In genomic region chr12:26071610-26072009, GRCm38 (mm10) we compare ENCODE assay signal across 8 mouse cellular contexts.
DNase-seq lines count a peak whose midpoint lies in the region; ATAC-seq and TF ChIP-seq lines count a peak whose summit lies in the region.

No protein-coding gene starts in this region.

- no peak for TF ChIP-seq EP300 in CH12.LX (IDR thresholded peaks at IDR 0.05; ENCODE audit: low read length)

- peak; percentile 84 for TF ChIP-seq RAD21 in CH12.LX (IDR thresholded peaks at IDR 0.05; ENCODE audit: low read depth, low read length)

- H3K27me3 ChIP-seq in CH12.LX (replicated peaks): no peaks in the 10 kb centered on the region

- H3K4me3 ChIP-seq in CH12.LX (replicated peaks in 1 of 3; ENCODE audit: low read depth in 2 of 3, low read length in 2 of 3, poor library complexity in 1 of 3): no peak overlapping the region

- peak; percentile 47 to 79 for TF ChIP-seq CTCF in CH12.LX (conservative IDR thresholded peaks at IDR 0.05 in 1 of 2, IDR thresholded peaks at IDR 0.05 in 1 of 2; ENCODE audit: low read depth in 2 of 2, low read length in 2 of 2)

- no peak for TF ChIP-seq POLR2A in CH12.LX (IDR thresholded peaks at IDR 0.05; ENCODE audit: low read depth, low read length)

- ATAC-seq in erythroblast, adult 5-6 weeks (replicated peaks; ENCODE audit: low FRiP score, poor library complexity, severe bottlenecking): no peak

- H3K27ac ChIP-seq in CH12.LX (ENCODE audit: insufficient read depth, low read depth): no peak overlapping the region

- in situ Hi-C loops in CH12.LX (cut with MboI; ENCODE audit: low pct_ligation_motif_present, low pct_unique_long_range_greater_than_20kb, low sequenced_read_pairs): loop anchor here (10.0 kb wide), 1 partner anchor 977 kb away; the partner anchor contains the start of gene Id2

- no peaks in the 10 kb centered on the region for H3K36me3 ChIP-seq in CH12.LX (replicated peaks in 1 of 2; ENCODE audit: control insufficient read depth in 1 of 2, insufficient read depth in 1 of 2, low read length in 1 of 2)

- dilution Hi-C loops in CH12.LX (cut with MboI; ENCODE audit: extremely low pct_ligation_motif_present, extremely low pct_unique_long_range_greater_than_20kb, low sequenced_read_pairs): no loop called here

- H3K9ac ChIP-seq in CH12.LX (ENCODE audit: insufficient read depth, low read depth): no peak overlapping the region

- H3K4me1 ChIP-seq in CH12.LX (ENCODE audit: control insufficient read depth in 1 of 2, insufficient read depth in 2 of 2): peaks cover 0 to 10% of the 10 kb centered on the region in 2 experiments; a peak in 2 of 4 replicates

- no peaks in the 10 kb centered on the region for H3K9me3 ChIP-seq in CH12.LX (replicated peaks; ENCODE audit: low read length)

- H3K4me2 ChIP-seq in CH12.LX (ENCODE audit: insufficient read depth, low read depth, poor library complexity, severe bottlenecking): peak overlapping the region; percentile 71; the same call in 1 of the 2 replicates

- no peaks in the 10 kb centered on the region for H3K79me2 ChIP-seq in CH12.LX (replicated peaks; ENCODE audit: control insufficient read depth, extremely low read depth, insufficient read depth, poor library complexity, severe bottlenecking)

- peak; percentile 56 for DNase-seq in CH12.LX (ENCODE audit: extremely low read depth)
- DNase-seq in adrenal gland, adult 2 months: peak; percentile 59
- peak; percentile 84 for DNase-seq in embryo, embryonic 11 days
- DNase-seq in heart, adult 8-10 months (ENCODE audit: low spot score): peak; percentile 41
- DNase-seq in layer of hippocampus, adult 11-12 months (ENCODE audit: low spot score): peak; percentile 71
- DNase-seq in lung, postnatal 4 days: peak; percentile 28 to 80
- DNase-seq in right cerebral cortex, postnatal 4 days: peak; percentile 72

TF ChIP-seq in CH12.LX, 34 proteins besides CTCF, POLR2A, EP300 and RAD21:
- 0 out of 2 replicates have a peak, but pooled peaks have one; percentile 7 for TF ChIP-seq ZC3H11A (IDR thresholded peaks at IDR 0.05; ENCODE audit: low read depth, low read length)
- TF ChIP-seq SMC3 (IDR thresholded peaks at IDR 0.05; ENCODE audit: low read depth, low read length): peak; percentile 76
- TF ChIP-seq ZMIZ1 (IDR thresholded peaks at IDR 0.05; ENCODE audit: low read depth, low read length): no peak
